Mouse (Mus musculus): ENCODE results near the gene Slc19a2.

- TF ChIP-seq CTCF (IDR thresholded peaks at IDR 0.05; ENCODE audit: borderline replicate concordance, insufficient read depth, low read length) (no peak), POLR2A (IDR thresholded peaks at IDR 0.05; ENCODE audit: low read depth, low read length) (no peak)
These were observed 33.7 kb upstream of the Slc19a2 start for GRCm38 (mm10) chr1:164215097-164215496.
